Mouse (Mus musculus): ENCODE data around the gene Wbp2. TPM values are rescaled to one million over a fixed set of nuclear protein-coding genes. Genes with fewer than 3 reads are reported as not detected.
"Not testable (repeated sequence)": the region's sequence is repeated elsewhere in the genome, so short reads cannot be mapped to it uniquely, and the experiment has no call there.

Gene Wbp2
- total RNA-seq, 2 experiments from 2014 or later: 103 to 110 TPM

GRCm38 (mm10) chr11:116109441-116110081, 22.8 kb upstream of the Wbp2 start:
- peak; percentile 53 for DNase-seq

DNA sequence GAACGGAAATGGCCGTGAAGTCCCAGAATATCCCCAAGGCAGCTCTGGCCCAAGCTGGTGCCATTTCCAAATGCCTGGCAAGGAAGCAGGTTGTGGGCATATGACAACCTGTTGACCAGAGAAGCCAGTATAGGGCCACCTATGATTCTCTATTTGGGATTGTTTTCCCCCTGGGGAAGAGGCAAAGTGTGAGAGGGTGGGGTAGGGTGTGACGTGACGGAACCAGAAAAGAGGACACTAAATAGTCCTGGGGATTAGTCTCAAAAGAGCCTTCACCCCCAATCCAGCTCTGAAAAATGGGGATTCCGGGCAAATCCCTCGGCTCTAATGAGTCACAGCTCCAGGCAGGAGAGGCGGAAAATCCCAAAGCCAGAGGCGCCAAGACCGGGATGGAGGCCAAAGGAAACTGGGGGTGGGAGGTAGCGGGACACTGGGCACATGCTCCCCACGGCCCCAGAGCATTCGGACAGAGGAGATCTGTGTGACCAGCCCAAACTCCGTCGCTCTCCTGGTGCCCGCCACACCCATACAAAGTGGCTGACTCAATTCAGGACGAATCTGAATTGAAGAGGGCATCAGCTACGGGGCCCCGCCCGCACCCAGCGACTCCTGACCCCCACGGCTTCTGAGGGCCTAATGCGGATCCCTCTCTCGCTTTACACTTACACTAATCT, 21.8 kb upstream of the Wbp2 start:
- DNase-seq: peak; percentile 76

DNA sequence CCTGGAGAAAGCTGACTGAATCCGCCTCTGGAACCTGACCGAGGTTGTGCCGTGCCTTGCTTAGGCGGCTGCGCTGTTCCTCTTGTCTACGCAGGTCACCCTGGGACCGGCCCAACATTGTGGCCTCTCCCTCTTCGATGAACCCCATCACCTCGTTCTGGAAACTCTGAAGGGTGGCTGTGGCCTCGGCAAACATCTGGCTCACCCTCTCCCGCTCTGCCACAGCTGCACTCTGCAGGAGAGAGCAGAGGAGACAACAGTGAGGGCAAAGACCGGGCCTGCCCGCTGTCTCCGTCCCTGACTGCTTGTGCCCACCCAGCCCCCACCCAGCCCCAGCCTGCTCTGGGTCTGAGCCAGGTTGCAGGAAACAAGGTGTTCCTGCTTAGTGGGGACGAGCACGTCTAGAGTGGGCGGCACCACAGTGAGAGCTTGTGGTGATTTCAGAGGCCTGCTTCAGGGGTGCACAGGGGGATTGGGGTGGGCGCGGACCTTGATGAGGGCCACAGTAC, 21.0 kb upstream of the Wbp2 start:
- DNase-seq: no peak

GRCm38 (mm10) chr11:116106963-116107776, 20.4 kb upstream of the Wbp2 start:
- no peak for DNase-seq

- no peak for DNase-seq
Measured at GRCm38 (mm10) chr11:116106154-116106962, 19.6 kb upstream of the Wbp2 start.

- DNase-seq: no peak
Measured at GRCm38 (mm10) chr11:116105065-116105464, 18.3 kb upstream of the Wbp2 start.

DNA sequence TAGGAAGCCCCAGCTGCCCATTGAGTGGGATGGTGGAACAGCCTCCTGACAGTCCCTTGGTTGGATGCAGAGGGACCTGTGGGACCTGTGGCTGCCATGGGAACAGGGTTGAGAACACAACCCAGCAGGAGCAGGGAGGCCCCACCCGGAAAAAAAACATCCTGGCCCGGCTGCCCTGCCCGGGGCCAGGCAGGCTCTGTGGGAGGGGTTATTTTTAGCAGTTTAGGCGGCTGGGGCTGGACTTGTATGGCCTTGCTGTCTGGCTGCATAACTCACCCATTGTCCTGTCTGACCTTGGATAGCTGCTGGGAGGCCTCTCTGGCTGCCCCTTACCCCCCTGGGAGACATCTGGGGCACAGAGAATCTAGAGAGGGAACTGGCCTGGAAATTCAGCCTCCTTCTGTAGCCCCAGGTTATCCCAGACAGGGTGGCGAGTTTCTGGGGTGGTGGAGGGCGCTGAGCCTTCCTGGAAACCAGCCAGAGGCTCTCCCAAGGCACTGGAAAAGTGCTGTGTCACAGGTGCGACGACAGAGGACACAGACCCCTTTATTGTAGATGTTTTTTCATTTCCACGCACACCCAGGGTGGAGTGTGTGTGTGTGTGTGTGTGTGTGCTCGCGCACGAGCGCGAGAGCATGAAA, 17.3 kb upstream of the Wbp2 start:
- DNase-seq: peak; percentile 80

GRCm38 (mm10) chr11:116103572-116103971, 16.8 kb upstream of the Wbp2 start:
- no peak for DNase-seq

- no peak for DNase-seq
Measured at GRCm38 (mm10) chr11:116102472-116102871, 15.7 kb upstream of the Wbp2 start.

DNA sequence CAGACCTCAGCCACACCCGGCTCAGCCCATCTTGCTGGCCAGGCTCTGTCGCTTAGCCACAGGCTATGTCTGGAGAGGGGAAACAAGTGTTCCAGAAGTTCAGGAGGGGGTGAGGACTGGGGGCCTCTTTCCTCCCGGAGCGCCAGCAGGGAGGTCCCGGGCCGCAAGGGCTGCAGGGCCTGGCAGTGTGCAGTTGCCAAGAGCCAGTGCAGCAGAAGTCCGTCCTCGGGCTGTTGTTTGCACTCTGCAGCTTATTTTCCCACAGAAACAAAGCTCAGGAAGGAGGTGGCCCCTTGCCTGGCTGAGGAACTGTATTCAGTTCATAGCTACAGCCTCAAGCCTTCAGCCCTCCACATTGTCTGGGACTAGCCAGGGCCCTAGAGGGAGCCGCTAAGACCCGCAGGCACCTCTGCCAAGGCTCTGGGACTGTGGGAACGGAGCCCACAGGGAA, 15.2 kb upstream of the Wbp2 start:
- peak; percentile 56 for DNase-seq

- no peak for DNase-seq
Measured at GRCm38 (mm10) chr11:116100839-116101238, 14.0 kb upstream of the Wbp2 start.

DNA sequence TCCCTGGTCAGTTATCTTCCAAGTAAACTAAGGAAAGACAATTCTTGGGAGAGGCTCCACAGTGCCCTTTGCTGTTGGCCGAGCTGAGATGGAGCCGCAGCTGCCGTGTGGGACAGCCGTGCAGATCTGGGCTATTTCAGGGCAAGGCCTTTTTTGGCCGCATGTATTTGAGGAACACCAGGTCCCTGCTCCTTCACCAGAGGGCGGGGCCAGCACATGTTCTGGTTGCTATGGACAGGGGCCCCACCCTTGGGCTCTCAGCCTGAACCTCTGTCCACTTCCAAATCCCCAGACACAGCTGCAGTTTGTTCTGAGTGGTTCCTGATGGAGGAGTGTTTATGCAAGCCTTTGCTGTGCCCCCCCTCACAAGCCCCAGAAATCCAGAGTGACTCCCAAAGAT, 13.6 kb upstream of the Wbp2 start:
- DNase-seq: peak; percentile 52

- no peak for DNase-seq
Measured at GRCm38 (mm10) chr11:116099462-116099861, 12.7 kb upstream of the Wbp2 start.

DNA sequence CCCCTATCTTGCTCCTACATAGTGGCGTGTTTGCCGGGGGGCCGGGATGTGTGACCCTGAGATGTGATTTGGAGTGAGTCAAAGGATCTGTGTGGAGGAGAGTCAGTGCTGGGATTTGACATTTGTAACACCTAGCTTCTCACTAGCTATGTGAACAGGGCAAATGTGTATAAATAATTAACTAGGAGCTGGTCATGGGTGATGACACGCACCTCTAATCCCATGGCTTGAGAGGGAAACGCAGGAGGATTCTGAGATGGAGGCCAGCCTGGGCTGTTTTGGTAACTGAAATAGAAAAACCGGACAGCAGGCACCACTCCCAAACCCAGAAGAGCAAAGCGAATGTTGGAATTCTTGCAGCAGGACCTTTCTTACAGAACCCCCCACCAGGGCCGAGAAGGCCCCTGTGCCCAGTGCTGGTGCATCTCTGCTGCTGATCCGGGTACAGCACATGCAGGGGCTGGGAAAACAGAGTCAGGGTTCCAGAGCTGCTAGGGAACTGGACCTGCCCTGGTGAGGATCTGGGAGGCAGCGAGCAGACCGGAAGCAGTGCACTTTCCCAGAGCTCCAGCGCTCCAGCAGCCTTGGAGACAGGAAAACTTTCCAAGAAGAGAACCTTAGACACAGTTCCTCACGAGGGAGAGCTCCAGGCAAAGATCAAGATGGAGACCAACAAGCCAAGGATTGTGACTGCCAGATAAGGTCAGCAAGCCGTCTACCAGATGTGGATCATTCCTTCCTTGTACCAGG, 12.1 kb upstream of the Wbp2 start:
- no peak for DNase-seq

DNA sequence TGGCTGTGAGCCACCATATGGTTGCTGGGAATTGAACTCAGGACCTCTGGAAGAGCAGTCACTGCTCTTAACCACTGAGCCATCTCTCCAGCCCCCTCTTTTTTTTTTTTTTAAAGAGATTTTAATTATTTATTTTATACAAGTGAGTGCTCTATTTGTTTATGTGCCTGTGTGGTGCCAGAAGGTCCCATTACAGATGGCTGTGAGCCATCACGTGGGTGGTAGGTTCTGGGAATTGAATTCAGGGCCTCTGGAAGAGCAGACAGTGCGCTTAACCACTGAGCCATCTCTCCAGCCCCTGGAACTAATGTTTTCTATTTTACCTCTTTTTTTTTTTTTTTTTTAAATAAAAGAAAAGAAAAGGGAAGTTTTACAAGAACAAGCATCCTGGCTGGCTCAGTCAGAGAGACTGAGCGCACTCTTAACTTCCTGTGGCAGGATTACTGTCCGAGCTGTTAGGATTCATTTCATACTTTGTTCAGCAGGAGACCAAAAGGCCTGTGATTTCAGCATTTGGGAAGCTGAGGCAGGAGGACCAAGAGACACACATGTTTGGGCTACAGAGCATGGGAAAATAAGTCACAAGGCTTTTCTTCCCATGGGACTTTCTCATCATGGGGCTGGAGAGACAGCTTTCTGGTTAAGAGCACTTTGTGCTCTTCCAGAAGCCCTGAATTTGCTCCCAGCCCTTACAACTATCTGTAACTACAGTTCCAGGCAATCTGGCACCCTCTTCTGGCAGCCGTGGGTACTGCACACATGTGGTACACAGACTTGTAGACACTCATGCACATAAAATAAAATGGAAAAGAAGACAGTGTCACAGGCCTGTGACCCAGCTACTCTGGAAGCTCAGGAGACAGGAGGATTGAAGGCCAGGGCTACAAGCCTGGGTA, 9.7 kb upstream of the Wbp2 start:
- no peak for DNase-seq

GRCm38 (mm10) chr11:116095573-116095972, 8.8 kb upstream of the Wbp2 start:
- DNase-seq: peak; percentile 73

- no peak for DNase-seq
Measured at GRCm38 (mm10) chr11:116093771-116094565, 7.2 kb upstream of the Wbp2 start.

- not testable (repeated sequence) for DNase-seq
Measured at GRCm38 (mm10) chr11:116092959-116093358, 6.2 kb upstream of the Wbp2 start.

DNA sequence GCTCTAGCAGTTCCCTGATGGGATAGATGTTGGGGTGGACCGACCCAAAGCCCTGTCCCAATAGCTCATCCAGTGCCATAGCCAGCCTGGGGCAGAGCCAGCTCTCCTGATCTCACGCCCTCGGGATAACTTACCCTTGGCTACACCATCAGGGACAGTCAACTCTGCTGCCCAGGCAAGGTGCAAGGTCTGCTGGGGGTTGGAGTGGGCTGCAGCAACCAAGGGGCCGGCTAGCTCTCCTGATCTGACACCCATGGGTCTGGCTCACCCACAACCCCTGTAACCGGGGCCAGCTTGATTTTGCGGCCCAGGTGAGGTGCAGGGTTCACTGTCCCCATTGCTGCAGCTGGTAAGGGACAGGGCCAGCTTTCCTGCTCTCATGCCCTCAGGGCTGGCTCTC, 4.8 kb upstream of the Wbp2 start:
- DNase-seq: no peak
